Mouse (Mus musculus): ENCODE results near the gene Rsph6a.

The Rsph6a gene

GRCm38 (mm10) chr7:19054047-19054776 lies at the start of gene Rsph6a:
Rsph6a (plus strand) TSS chr7:19054690.
- DNase-seq (ENCODE audit: low spot score in 2 of 2), result peak; percentile 58 to 59

- DNase-seq (ENCODE audit: low spot score in 2 of 2), result no peak
Measured at GRCm38 (mm10) chr7:19005417-19006121, 48.9 kb upstream of the Rsph6a start.

- DNase-seq (ENCODE audit: low spot score in 2 of 2), result peak; percentile 72 to 81
Measured at GRCm38 (mm10) chr7:19006476-19006875, 48.0 kb upstream of the Rsph6a start.

GRCm38 (mm10) chr7:19007026-19007977 lies 47.2 kb upstream of the Rsph6a start:
- DNase-seq (ENCODE audit: low spot score in 2 of 2), result no peak

GRCm38 (mm10) chr7:19010581-19010980 lies 43.9 kb upstream of the Rsph6a start:
- DNase-seq (ENCODE audit: low spot score in 2 of 2), result no peak

GRCm38 (mm10) chr7:19012025-19012621 lies 42.4 kb upstream of the Rsph6a start:
- DNase-seq (ENCODE audit: low spot score in 2 of 2), result no peak

- DNase-seq (ENCODE audit: low spot score in 2 of 2), result no peak
Measured at GRCm38 (mm10) chr7:19012882-19013281, 41.6 kb upstream of the Rsph6a start.

GRCm38 (mm10) chr7:19014452-19014851 lies 40.0 kb upstream of the Rsph6a start:
- DNase-seq (ENCODE audit: low spot score in 2 of 2), result peak in 1 of 2 experiments; percentile 7

GRCm38 (mm10) chr7:19016042-19016441 lies 38.4 kb upstream of the Rsph6a start:
- no peak for DNase-seq (ENCODE audit: low spot score in 2 of 2)

GRCm38 (mm10) chr7:19017909-19018308 lies 36.6 kb upstream of the Rsph6a start:
- no peak for DNase-seq (ENCODE audit: low spot score in 2 of 2)

- DNase-seq (ENCODE audit: low spot score in 2 of 2), result no peak
Measured at GRCm38 (mm10) chr7:19021048-19021447, 33.4 kb upstream of the Rsph6a start.

- no peak for DNase-seq (ENCODE audit: low spot score in 2 of 2)
Measured at GRCm38 (mm10) chr7:19022189-19022958, 32.1 kb upstream of the Rsph6a start.

GRCm38 (mm10) chr7:19023357-19023814 lies 31.1 kb upstream of the Rsph6a start, which contains the start of gene Foxa3:
Foxa3 (minus strand) TSS chr7:19023538.
- peak; percentile 50 to 55 for DNase-seq (ENCODE audit: low spot score in 2 of 2)

- peak; percentile 91 to 95 for DNase-seq (ENCODE audit: low spot score in 2 of 2)
Measured at GRCm38 (mm10) chr7:19024096-19024506, 30.4 kb upstream of the Rsph6a start, which contains the start of gene Sympk. Sympk (plus strand) TSS chr7:19024377.

- DNase-seq (ENCODE audit: low spot score in 2 of 2), result no peak
Measured at GRCm38 (mm10) chr7:19024581-19025255, 29.8 kb upstream of the Rsph6a start.

GRCm38 (mm10) chr7:19028067-19028466 lies 26.4 kb upstream of the Rsph6a start:
- DNase-seq (ENCODE audit: low spot score in 2 of 2), result no peak

GRCm38 (mm10) chr7:19029084-19029653 lies 25.3 kb upstream of the Rsph6a start:
- DNase-seq (ENCODE audit: low spot score in 2 of 2), result no peak

- no peak for DNase-seq (ENCODE audit: low spot score in 2 of 2)
Measured at GRCm38 (mm10) chr7:19031641-19032040, 22.8 kb upstream of the Rsph6a start.

GRCm38 (mm10) chr7:19044616-19045015 lies 9.9 kb upstream of the Rsph6a start:
- no peak for DNase-seq (ENCODE audit: low spot score in 2 of 2)
